Mouse (Mus musculus) G1E (cell line): ENCODE results near the gene Hltf.
"Not testable (repeated sequence)": the region's sequence is repeated elsewhere in the genome, so short reads cannot be mapped to it uniquely, and the experiment has no call there.

ENCODE experiments used
- CTCF ChIP-seq: IDR thresholded peaks from 2 replicates; pipeline ENCODE4 v1.5.1; 2012; ENCODE audit warnings: low read depth, low read length, inconsistent platforms, mixed read lengths
- GATA1 ChIP-seq: IDR thresholded peaks from 2 replicates; pipeline ENCODE4 v1.6.1; 2012; ENCODE audit warnings: borderline replicate concordance, low read length, inconsistent platforms, mixed read lengths
- GATA2 ChIP-seq: IDR thresholded peaks from 2 replicates; pipeline ENCODE4 v1.6.1; 2012; ENCODE audit warnings: low read depth, low read length, inconsistent platforms, borderline replicate concordance
- POLR2AphosphoS5 ChIP-seq: IDR thresholded peaks from 2 replicates; pipeline ENCODE4 v1.6.1; 2012; ENCODE audit warnings: low read depth, low read length, inconsistent platforms; ENCODE audit not compliant: insufficient replicate concordance
- TAL1 ChIP-seq: conservative IDR thresholded peaks from 2 replicates; pipeline ENCODE4 v1.6.1; 2012; ENCODE audit warnings: low read depth, low read length, inconsistent platforms, mixed read lengths

- TF ChIP-seq CTCF, TAL1, POLR2AphosphoS5, GATA1, GATA2: not testable (repeated sequence)
Observed at GRCm38 (mm10) chr3:20010905-20011304, 46.7 kb upstream of the Hltf start.
